Mouse (Mus musculus): ENCODE data around the gene H2-Ke6.
"Not testable (repeated sequence)": the region's sequence is repeated elsewhere in the genome, so short reads cannot be mapped to it uniquely, and the experiment has no call there.

DNA sequence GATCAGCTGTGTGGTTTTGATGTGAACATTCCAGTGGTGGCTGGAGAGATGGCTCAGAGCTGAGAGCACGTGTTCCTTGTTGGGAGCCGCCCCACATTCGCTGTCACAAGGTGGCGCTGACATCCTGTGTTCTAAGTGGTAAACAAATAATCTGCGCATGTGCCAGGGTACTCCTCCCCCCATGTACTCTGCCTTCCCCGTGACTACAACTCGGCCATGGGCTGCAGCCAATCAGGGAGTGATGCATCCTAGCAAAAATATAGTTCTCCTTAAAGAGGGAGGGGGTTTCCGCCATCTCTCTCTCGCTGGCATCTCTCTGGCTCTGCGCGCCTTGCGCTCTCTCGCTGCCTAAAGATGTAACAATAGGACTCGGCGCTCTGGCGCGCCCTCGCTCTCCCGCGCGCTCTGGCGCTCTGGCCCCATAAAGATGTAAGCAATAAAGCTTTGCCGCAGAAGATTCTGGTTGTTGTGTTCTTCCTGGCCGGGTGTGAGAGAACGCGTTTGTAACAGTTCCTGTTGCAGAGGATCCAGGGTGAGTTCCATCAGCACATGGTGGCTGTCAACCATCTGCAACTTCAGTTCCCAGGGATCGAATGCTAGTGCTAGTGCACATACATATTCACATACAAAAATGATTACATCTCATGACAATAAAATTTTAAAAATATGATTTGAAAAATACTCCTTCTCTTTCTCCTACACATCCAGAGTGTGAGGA, 46.5 kb downstream of the H2-Ke6 start:
- TF ChIP-seq CTCF (IDR thresholded peaks at IDR 0.05; ENCODE audit: low read depth, low read length) = peak; percentile 27; the same call in 1 of the 2 replicates
- not testable (repeated sequence) for TF ChIP-seq POLR2AphosphoS5 (IDR thresholded peaks at IDR 0.05; ENCODE audit: insufficient replicate concordance, low read depth, low read length); TAL1 (conservative IDR thresholded peaks at IDR 0.05; ENCODE audit: low read depth, low read length); GATA1 (IDR thresholded peaks at IDR 0.05; ENCODE audit: borderline replicate concordance, low read length)

Data from G1E (cell line).